Mouse (Mus musculus) megakaryocyte, embryonic 14.5 days (primary cell): ENCODE data around the gene Nit1. TPM values are rescaled to one million over a fixed set of nuclear protein-coding genes. Genes with fewer than 3 reads are reported as not detected.
A peak's percentile ranks its signal among the peaks of the same experiment; 100 is the strongest.
"Not testable (repeated sequence)": the region's sequence is repeated elsewhere in the genome, so short reads cannot be mapped to it uniquely, and the experiment has no call there.

Experiments
- H3K27me3 ChIP-seq: replicated peaks from 2 replicates; pipeline ENCODE3; 2012; ENCODE audit warnings: inconsistent platforms
- H3K36me3 ChIP-seq: replicated peaks from 2 replicates; pipeline ENCODE3; 2012; ENCODE audit warnings: low read length, inconsistent platforms, mixed read lengths
- H3K4me1 ChIP-seq: 2 replicates; pipeline ENCODE4 v1.6.1; 2012; ENCODE audit warnings: inconsistent platforms
- H3K4me3 ChIP-seq: replicated peaks from 2 replicates; pipeline ENCODE3; 2012; ENCODE audit warnings: moderate library complexity, mild to moderate bottlenecking, inconsistent platforms
- H3K9me3 ChIP-seq: 2 replicates; pipeline ENCODE4 v1.6.1; 2012; ENCODE audit warnings: inconsistent platforms
- FLI1 ChIP-seq: IDR thresholded peaks from 2 replicates; pipeline ENCODE4 v1.6.1; 2012; ENCODE audit warnings: low read length, inconsistent platforms, mixed read lengths
- GATA1 ChIP-seq: IDR thresholded peaks from 3 replicates; pipeline ENCODE4 v1.6.1; 2012; ENCODE audit warnings: mixed read lengths, low read length, inconsistent platforms, borderline replicate concordance
- polyA plus RNA-seq: library from polyadenylated mRNA; stranded (reverse); fragments of >175 nt; gene quantifications from 2 replicates; pipeline ENCODE4 v1.2.3, GENCODE M21; 2012; ENCODE audit warnings: low replicate concordance; ENCODE audit not compliant: insufficient read depth

Nit1 gene
- polyA plus RNA-seq, 1 experiment: 6.1 TPM

DNA sequence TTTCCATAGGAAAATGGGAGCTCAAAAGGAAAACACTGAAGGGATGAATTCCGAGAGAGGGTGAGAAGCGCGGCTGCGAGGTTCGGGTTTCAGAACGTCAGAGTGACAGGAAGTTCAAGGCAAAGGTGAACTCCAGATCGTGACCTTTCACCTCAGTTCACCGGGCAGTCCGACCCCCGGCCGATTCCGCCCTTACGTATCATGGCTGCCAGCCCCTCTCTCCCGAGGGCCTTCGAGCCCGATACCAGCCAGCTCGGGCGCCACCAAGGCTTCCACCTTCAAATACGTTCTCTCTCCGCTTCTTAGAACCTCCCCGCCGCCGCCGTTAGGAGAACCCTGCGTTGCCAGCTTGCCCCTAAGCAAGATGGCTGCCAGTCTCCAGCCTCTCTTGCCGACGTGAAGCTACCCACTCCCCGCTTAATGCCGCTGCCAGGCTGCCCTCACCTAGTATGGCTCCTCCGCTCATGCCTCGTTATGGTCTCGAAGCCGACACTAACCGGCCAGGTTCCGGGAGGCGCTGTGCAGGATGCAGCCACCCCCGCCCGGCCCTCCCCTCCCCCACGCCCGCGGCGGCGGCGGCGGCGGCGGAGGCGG lies 16.5 kb downstream of the Nit1 start, which contains the start of gene Dedd:
Gene Dedd, plus strand, starts transcription at position 307 of the 594 bp plus-strand sequence.
- Histone ChIP-seq H3K27me3 (no peaks in the 10 kb centered on the region), H3K9me3 (no peaks in the 10 kb centered on the region), H3K4me1 (peaks cover 58% of the 10 kb centered on the region), H3K36me3 (peaks cover 48% of the 10 kb centered on the region), H3K4me3 (peak within 1 kb of the TSS; percentile 96)
- no peak for TF ChIP-seq FLI1
- TF ChIP-seq GATA1: no peak

DNA sequence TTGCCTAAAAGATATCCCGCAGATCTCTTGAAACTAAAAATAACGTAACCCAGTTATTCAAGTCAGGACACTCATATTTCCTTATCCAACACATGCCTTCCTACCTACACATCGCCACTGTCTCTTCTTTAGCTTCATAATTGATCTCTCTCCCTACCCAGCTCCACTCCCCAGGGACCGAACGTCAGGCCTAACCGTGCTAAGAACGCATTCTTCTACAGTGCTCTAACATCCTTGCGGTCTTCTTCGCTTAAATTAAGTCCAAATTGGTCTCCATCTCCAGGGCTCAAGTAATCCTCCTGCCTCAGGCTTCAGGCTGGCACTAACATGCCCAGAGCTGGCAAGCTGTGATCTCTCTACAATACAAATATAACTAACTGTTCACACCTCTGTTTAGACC lies 17.2 kb downstream of the Nit1 start:
- Histone ChIP-seq H3K4me3 (peak overlapping the region; percentile 96), H3K4me1 (peaks cover 57% of the 10 kb centered on the region), H3K9me3 (no peaks in the 10 kb centered on the region), H3K36me3 (peaks cover 46% of the 10 kb centered on the region), H3K27me3 (no peaks in the 10 kb centered on the region)
- TF ChIP-seq FLI1: no peak
- no peak for TF ChIP-seq GATA1

DNA sequence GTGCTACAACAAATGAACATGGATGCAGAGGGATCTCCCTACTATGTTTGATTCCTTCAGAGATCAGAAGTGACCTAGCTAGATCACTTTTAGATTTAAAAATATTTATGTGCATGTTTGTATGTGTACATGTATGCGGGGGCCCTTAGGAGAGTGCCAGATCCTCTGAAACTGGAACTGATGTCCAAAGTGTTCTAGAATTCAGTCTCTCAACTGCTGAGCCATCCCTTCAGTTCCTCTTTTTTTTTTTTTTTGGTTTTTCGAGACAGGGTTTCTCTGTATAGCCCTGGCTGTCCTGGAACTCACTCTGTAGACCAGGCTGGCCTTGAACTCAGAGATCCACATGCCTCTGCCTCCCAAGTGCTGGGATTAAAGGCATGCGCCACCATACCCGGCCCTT lies 18.9 kb downstream of the Nit1 start:
- Histone ChIP-seq H3K4me1 (peaks cover 50% of the 10 kb centered on the region), H3K36me3 (peaks cover 39% of the 10 kb centered on the region)
- H3K9me3 ChIP-seq, H3K4me3 ChIP-seq, H3K27me3 ChIP-seq: not testable (repeated sequence)

DNA sequence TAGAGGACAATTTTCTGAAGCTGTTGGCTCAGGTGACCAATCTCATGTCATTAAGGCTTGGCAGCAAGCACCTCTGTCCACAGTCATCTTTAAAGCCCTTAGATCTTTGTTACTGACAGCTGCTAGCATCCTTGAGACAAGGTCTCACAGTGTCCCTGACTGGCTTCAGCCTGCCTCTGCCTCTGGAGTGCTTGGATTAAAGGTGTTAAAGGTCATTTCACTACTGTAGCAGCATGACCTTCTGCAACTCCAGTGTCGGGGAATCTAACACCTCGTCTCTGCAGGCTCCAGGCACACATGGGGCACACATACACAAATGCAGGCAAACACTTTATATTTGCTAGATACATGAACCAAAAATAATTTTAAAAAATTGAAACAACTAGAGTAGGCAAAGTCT lies 19.9 kb downstream of the Nit1 start:
- Histone ChIP-seq H3K27me3 (no peaks in the 10 kb centered on the region), H3K9me3 (no peaks in the 10 kb centered on the region), H3K36me3 (peaks cover 36% of the 10 kb centered on the region), H3K4me1 (peaks cover 43% of the 10 kb centered on the region), H3K4me3 (peak overlapping the region; percentile 33)
- TF ChIP-seq GATA1 (no peak), FLI1 (no peak)

DNA sequence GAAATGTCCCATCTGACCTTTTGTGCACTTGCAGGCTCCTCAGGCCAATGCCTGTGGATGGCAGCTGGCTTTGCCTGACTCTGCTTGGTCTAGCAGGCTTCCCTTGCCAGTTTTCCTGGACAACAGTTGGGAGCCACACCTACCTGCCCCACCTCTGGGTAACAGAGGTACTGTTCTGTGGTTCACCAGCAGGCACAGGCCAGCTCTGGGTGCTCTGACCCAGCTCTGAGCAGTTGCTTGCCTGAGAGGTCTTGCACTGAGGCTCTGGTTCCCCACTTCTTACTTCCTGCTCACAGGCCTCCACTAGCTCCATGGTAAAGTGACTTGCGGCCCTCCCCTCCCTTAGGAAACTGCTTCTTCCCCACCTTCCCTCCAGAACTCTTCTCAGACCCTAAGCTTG lies 23.4 kb downstream of the Nit1 start:
- TF ChIP-seq GATA1: no peak
- TF ChIP-seq FLI1: no peak
- H3K27me3 ChIP-seq: no peaks in the 10 kb centered on the region
- H3K36me3 ChIP-seq: peaks cover 36% of the 10 kb centered on the region
- peaks cover 31% of the 10 kb centered on the region for H3K4me1 ChIP-seq
- H3K9me3 ChIP-seq: no peaks in the 10 kb centered on the region
- H3K4me3 ChIP-seq: no peak overlapping the region

DNA sequence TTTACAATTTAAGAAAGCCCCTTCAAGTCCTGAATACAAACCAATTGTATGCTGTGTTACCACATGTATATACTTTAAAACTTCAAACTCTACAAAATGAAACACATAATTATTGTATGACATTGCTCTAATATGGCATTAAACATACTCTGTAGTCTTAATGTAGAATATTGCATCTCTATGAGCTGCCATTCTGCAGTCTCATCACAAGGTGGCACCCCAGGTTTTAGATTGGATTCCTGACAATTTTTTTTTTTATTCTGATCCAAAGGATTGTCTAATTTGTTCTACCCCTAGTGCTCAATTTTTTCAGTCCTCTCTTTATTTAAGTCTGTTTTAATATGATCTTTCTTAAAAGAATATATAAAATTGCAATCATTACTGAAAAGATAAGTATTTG lies 24.0 kb downstream of the Nit1 start:
- Histone ChIP-seq H3K4me1 (peaks cover 29% of the 10 kb centered on the region), H3K4me3 (no peak overlapping the region), H3K36me3 (peaks cover 34% of the 10 kb centered on the region), H3K9me3 (no peaks in the 10 kb centered on the region), H3K27me3 (no peaks in the 10 kb centered on the region)
- TF ChIP-seq FLI1 (no peak), GATA1 (no peak)

DNA sequence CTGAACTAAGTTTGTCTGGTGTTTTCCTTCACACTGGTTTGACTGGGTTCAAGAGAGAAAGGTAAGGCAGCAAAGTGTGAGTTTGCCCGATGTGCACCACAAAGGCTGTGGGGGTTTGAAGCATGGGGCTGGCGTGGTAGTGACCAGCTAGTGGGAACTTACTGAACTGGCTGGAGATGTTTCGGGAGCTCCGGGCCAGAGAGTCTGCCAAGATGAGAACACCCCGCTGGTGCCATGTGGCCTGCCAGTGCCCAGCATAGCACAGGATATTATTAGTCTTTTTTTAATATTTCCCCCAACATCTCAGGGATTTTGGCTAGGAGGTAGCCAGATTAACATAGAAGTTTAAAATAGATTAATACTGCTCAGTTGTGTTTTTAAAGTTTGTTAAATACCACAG lies 25.3 kb downstream of the Nit1 start:
- no peak overlapping the region for H3K4me3 ChIP-seq
- TF ChIP-seq FLI1: no peak
- TF ChIP-seq GATA1: no peak

DNA sequence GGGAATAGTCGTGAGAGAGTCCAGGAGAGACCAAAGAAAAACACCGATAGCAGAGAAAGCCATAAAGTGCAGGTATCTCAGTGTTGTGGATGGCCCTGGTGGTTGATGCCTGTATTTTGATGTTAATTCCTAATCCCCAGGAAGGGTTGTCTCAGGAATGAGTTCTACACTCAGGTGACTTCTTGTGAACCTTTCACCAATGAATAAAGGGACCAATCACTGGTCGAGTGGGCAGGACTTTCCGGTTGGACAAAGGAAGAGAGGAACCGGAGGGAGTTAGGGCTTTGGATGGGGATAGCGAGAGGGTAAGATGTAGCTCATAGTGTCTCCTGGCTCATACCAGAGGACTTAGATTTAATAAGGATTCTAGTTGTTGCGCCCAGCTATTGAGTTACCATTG lies 25.7 kb downstream of the Nit1 start:
- no peak for TF ChIP-seq GATA1
- no peak for TF ChIP-seq FLI1
- peaks cover 18% of the 10 kb centered on the region for H3K36me3 ChIP-seq
- H3K4me3 ChIP-seq: no peak overlapping the region
- H3K4me1 ChIP-seq: peaks cover 18% of the 10 kb centered on the region
- no peaks in the 10 kb centered on the region for H3K27me3 ChIP-seq
- 0 out of 2 replicates have a peak, but pooled peaks cover 3% of the 10 kb centered on the region for H3K9me3 ChIP-seq

More for the DNA sequence above, 25.3 kb downstream of the Nit1 start:
- Histone ChIP-seq H3K4me1 (peaks cover 18% of the 10 kb centered on the region), H3K36me3 (peaks cover 22% of the 10 kb centered on the region), H3K27me3 (no peaks in the 10 kb centered on the region), H3K9me3 (0 out of 2 replicates have a peak, but pooled peaks cover 3% of the 10 kb centered on the region)

DNA sequence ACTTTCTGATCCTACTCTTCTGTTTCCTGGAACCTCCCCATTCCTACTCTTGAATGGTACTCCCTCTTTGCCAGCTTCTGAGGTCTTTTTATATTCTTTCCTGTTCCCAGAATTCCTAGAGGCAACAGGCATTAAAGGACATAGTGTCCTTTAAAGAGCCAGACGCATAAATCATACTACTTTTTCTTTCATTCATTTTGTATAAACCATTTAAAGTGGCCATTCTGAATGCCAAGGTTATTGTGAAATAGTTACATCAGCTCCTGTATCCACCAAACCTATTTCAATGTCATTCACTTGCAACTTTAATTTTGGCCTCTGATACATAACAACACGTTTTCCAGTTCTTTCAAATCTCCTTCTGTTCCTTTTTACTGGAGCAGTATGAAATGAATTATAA lies 36.1 kb downstream of the Nit1 start:
- no peak for TF ChIP-seq FLI1
- no peak for TF ChIP-seq GATA1

DNA sequence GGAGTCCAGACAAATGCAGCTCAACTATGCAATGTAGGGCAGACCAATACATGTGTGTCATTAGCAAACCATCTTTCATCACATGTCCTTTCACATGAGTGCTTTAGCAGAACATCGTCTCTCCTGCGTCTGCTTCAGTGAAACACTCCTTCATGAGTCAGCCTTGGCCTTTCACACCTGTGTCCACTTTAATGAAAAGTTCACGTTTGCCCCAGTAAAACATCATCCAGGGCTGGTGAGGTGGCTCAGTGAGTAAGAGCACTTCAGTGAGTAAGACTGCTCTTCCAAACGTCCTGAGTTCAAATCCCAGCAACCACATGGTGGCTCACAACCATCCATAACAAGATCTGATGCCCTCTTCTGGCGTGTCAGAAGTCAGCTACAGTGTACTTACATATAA lies 39.3 kb downstream of the Nit1 start:
- not testable (repeated sequence) for H3K36me3 ChIP-seq, H3K9me3 ChIP-seq, H3K27me3 ChIP-seq, H3K4me1 ChIP-seq, H3K4me3 ChIP-seq

More for the DNA sequence above, 36.1 kb downstream of the Nit1 start:
- H3K4me3 ChIP-seq: no peak overlapping the region
- no peaks in the 10 kb centered on the region for H3K36me3 ChIP-seq
- H3K9me3 ChIP-seq: 0 out of 2 replicates have a peak, but pooled peaks cover 3% of the 10 kb centered on the region
- H3K4me1 ChIP-seq: peaks cover 10% of the 10 kb centered on the region
- no peaks in the 10 kb centered on the region for H3K27me3 ChIP-seq

DNA sequence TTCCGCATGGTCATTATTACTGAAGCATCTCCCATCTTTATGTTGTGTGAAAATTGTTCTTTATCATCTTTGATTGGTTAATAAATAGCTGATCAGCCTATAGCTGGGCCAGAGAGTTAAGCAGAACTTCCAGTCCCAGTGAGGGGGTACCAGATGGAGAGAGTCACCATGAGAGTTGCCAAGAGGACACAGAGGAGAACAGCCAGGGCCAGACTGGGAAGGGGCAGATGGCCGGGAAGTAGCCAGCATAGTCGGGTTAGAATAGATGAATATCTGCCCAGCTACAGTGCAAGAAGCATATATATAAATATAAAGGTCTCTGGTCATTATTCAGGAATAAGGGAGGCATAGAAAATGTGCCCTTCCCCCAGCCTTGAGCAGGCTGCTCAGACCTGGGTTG lies 47.2 kb downstream of the Nit1 start:
- no peaks in the 10 kb centered on the region; the same call in 1 of the 2 replicates for H3K9me3 ChIP-seq
- H3K27me3 ChIP-seq: peaks cover 8% of the 10 kb centered on the region
- peaks cover 8% of the 10 kb centered on the region; the same call in 1 of the 2 replicates for H3K4me1 ChIP-seq
- TF ChIP-seq FLI1 (no peak), GATA1 (no peak)
- no peaks in the 10 kb centered on the region for H3K36me3 ChIP-seq
- no peak overlapping the region for H3K4me3 ChIP-seq
